Mouse (Mus musculus): ENCODE measurements around the gene Mpeg1.

GRCm38 (mm10) chr19:12460282-12461249 is at the start of gene Mpeg1:
- TF ChIP-seq CTCF (IDR thresholded peaks at IDR 0.05; ENCODE audit: low read depth) (no peak), EP300 (optimal IDR thresholded peaks at IDR 0.05) (no peak)
